Mouse (Mus musculus) neutrophil, adult 5-6 weeks (primary cell): ENCODE data around the gene Syne1. TPM values are rescaled to one million over a fixed set of nuclear protein-coding genes. Genes with fewer than 3 reads are reported as not detected.

Source experiments
- ATAC-seq: fragments of 151-379, 151-347 bp; 2 replicates; pipeline ENCODE4 v1.8.0; 2017; ENCODE audit warnings: mild to moderate bottlenecking, moderate TSS enrichment; ENCODE audit not compliant: insufficient number of reproducible peaks, poor library complexity, low FRiP score, severe bottlenecking; ENCODE audit errors: extremely low read depth
- total RNA-seq: library from RNA; stranded (forward); fragments of 200-1000 nt; gene quantifications from 2 replicates; pipeline ENCODE4 v1.2.3, GENCODE M21; 2017

Gene Syne1
- total RNA-seq, 1 experiment from 2014 or later = 71.5 TPM

- ATAC-seq = no peak
Observed at GRCm38 (mm10) chr10:5056243-5056735, 495.0 kb downstream of the Syne1 start.

GRCm38 (mm10) chr10:5045671-5046070, 505.6 kb downstream of the Syne1 start:
- peak; percentile 67 for ATAC-seq

- no peak for ATAC-seq
Observed at GRCm38 (mm10) chr10:5045213-5045612, 506.1 kb downstream of the Syne1 start.

- peak; percentile 10; the same call in 1 of the 2 replicates for ATAC-seq
Observed at GRCm38 (mm10) chr10:5044481-5044880, 506.8 kb downstream of the Syne1 start.

GRCm38 (mm10) chr10:5041254-5041653, 510.0 kb downstream of the Syne1 start:
- no peak for ATAC-seq

- ATAC-seq = no peak
Observed at GRCm38 (mm10) chr10:5032192-5033048, 518.9 kb downstream of the Syne1 start.

- no peak for ATAC-seq
Observed at GRCm38 (mm10) chr10:5029883-5030282, 521.4 kb downstream of the Syne1 start.

GRCm38 (mm10) chr10:5029161-5029560, 522.1 kb downstream of the Syne1 start:
- no peak for ATAC-seq

GRCm38 (mm10) chr10:5028301-5028700, 523.0 kb downstream of the Syne1 start:
- no peak for ATAC-seq

GRCm38 (mm10) chr10:5027208-5027607, 524.1 kb downstream of the Syne1 start:
- no peak for ATAC-seq

- ATAC-seq = no peak
Observed at GRCm38 (mm10) chr10:5025906-5026305, 525.4 kb downstream of the Syne1 start.

GRCm38 (mm10) chr10:5017148-5017547, 534.1 kb downstream of the Syne1 start:
- no peak for ATAC-seq

- no peak for ATAC-seq
Observed at GRCm38 (mm10) chr10:5014976-5015375, 536.3 kb downstream of the Syne1 start.

- no peak for ATAC-seq
Observed at GRCm38 (mm10) chr10:5012004-5012403, 539.3 kb downstream of the Syne1 start.

- ATAC-seq = no peak
Observed at GRCm38 (mm10) chr10:5008795-5009366, 542.4 kb downstream of the Syne1 start.

GRCm38 (mm10) chr10:4996592-4996991, 554.7 kb downstream of the Syne1 start:
- no peak for ATAC-seq

GRCm38 (mm10) chr10:4993802-4994201, 557.5 kb downstream of the Syne1 start:
- ATAC-seq = no peak

- ATAC-seq = no peak
Observed at GRCm38 (mm10) chr10:4983919-4984318, 567.4 kb downstream of the Syne1 start.

- no peak for ATAC-seq
Observed at GRCm38 (mm10) chr10:4977374-4977773, 573.9 kb downstream of the Syne1 start.

GRCm38 (mm10) chr10:4976557-4976956, 574.7 kb downstream of the Syne1 start:
- no peak for ATAC-seq
